Mouse (Mus musculus): Measurements from ENCODE around the gene Spata20. TPM values are rescaled to one million over a fixed set of nuclear protein-coding genes. Genes with fewer than 3 reads are reported as not detected.

Gene Spata20
- polyA plus RNA-seq, 1 experiment = 0.15 TPM

- Histone ChIP-seq H3K4me1 (ENCODE audit: control insufficient read depth, insufficient read depth, low read length) (no peaks in the 10 kb centered on the region; the same call in 1 of the 2 replicates), H3K27ac (ENCODE audit: insufficient read depth, low read length) (no peak overlapping the region), H3K4me3 (ENCODE audit: insufficient read depth, low read length) (no peak overlapping the region)
- TF ChIP-seq POLR2A (IDR thresholded peaks at IDR 0.05; ENCODE audit: extremely low read depth, insufficient read depth, low read length) = no peak
- no peak for TF ChIP-seq CTCF (IDR thresholded peaks at IDR 0.05; ENCODE audit: extremely low read depth, insufficient read depth, low read length)
Measured at GRCm38 (mm10) chr11:94499035-94499434, 13.1 kb upstream of the Spata20 start.

- Histone ChIP-seq H3K4me1 (ENCODE audit: control insufficient read depth, insufficient read depth, low read length) (no peaks in the 10 kb centered on the region; the same call in 1 of the 2 replicates), H3K27ac (ENCODE audit: insufficient read depth, low read length) (no peak overlapping the region), H3K4me3 (ENCODE audit: insufficient read depth, low read length) (no peak overlapping the region)
- TF ChIP-seq POLR2A (IDR thresholded peaks at IDR 0.05; ENCODE audit: extremely low read depth, insufficient read depth, low read length) (no peak), CTCF (IDR thresholded peaks at IDR 0.05; ENCODE audit: extremely low read depth, insufficient read depth, low read length) (no peak)
Measured at GRCm38 (mm10) chr11:94498093-94498996, 12.4 kb upstream of the Spata20 start.

GRCm38 (mm10) chr11:94495415-94495814 is 9.4 kb upstream of the Spata20 start:
- no peak overlapping the region for H3K4me3 ChIP-seq (ENCODE audit: insufficient read depth, low read length)
- TF ChIP-seq CTCF (IDR thresholded peaks at IDR 0.05; ENCODE audit: extremely low read depth, insufficient read depth, low read length) (no peak), POLR2A (IDR thresholded peaks at IDR 0.05; ENCODE audit: extremely low read depth, insufficient read depth, low read length) (no peak)
- H3K27ac ChIP-seq (ENCODE audit: insufficient read depth, low read length) = no peak overlapping the region
- H3K4me1 ChIP-seq (ENCODE audit: control insufficient read depth, insufficient read depth, low read length) = no peaks in the 10 kb centered on the region; the same call in 1 of the 2 replicates

- no peak overlapping the region for H3K27ac ChIP-seq (ENCODE audit: insufficient read depth, low read length)
- H3K4me3 ChIP-seq (ENCODE audit: insufficient read depth, low read length) = no peak overlapping the region; the same call in 1 of the 2 replicates
- H3K4me1 ChIP-seq (ENCODE audit: control insufficient read depth, insufficient read depth, low read length) = no peaks in the 10 kb centered on the region
- TF ChIP-seq POLR2A (IDR thresholded peaks at IDR 0.05; ENCODE audit: extremely low read depth, insufficient read depth, low read length) (no peak), CTCF (IDR thresholded peaks at IDR 0.05; ENCODE audit: extremely low read depth, insufficient read depth, low read length) (no peak)
Measured at GRCm38 (mm10) chr11:94491749-94492099, 5.7 kb upstream of the Spata20 start.

- Histone ChIP-seq H3K27ac (ENCODE audit: insufficient read depth, low read length) (no peak overlapping the region), H3K4me1 (ENCODE audit: control insufficient read depth, insufficient read depth, low read length) (no peaks in the 10 kb centered on the region), H3K4me3 (ENCODE audit: insufficient read depth, low read length) (peak overlapping the region; percentile 16)
- TF ChIP-seq CTCF (IDR thresholded peaks at IDR 0.05; ENCODE audit: extremely low read depth, insufficient read depth, low read length) (no peak), POLR2A (IDR thresholded peaks at IDR 0.05; ENCODE audit: extremely low read depth, insufficient read depth, low read length) (peak; percentile 36; the same call in 1 of the 2 replicates)
Measured at GRCm38 (mm10) chr11:94491035-94491748, 5.2 kb upstream of the Spata20 start.

DNA sequence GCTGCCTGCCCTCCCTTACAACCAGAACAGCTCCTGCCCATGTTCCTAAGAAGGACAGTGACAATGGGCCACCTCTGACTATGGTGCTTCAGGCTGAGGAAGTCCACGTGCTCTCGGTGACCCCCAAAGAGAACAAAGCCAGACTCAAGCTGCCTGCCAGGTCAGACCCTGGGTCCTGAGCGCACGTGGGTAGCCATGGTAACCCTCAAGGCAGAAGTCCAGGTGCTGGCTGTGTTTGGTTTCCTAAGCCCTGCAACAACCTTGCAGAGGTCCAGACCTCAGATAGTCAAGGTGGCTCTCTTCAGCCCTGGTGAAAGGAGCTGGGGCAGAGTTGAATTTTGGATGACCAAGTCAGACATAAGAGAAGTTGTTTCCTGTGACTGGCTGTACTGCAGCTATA is 3.8 kb upstream of the Spata20 start:
- no peak overlapping the region for H3K4me3 ChIP-seq (ENCODE audit: insufficient read depth, low read length)
- TF ChIP-seq CTCF (IDR thresholded peaks at IDR 0.05; ENCODE audit: extremely low read depth, insufficient read depth, low read length) = no peak
- TF ChIP-seq POLR2A (IDR thresholded peaks at IDR 0.05; ENCODE audit: extremely low read depth, insufficient read depth, low read length) = no peak
- no peaks in the 10 kb centered on the region for H3K4me1 ChIP-seq (ENCODE audit: control insufficient read depth, insufficient read depth, low read length)
- H3K27ac ChIP-seq (ENCODE audit: insufficient read depth, low read length) = no peak overlapping the region

GRCm38 (mm10) chr11:94488767-94489533 is 3.0 kb upstream of the Spata20 start:
- no peaks in the 10 kb centered on the region for H3K4me1 ChIP-seq (ENCODE audit: control insufficient read depth, insufficient read depth, low read length)
- no peak overlapping the region for H3K27ac ChIP-seq (ENCODE audit: insufficient read depth, low read length)
- TF ChIP-seq CTCF (IDR thresholded peaks at IDR 0.05; ENCODE audit: extremely low read depth, insufficient read depth, low read length) = no peak
- no peak for TF ChIP-seq POLR2A (IDR thresholded peaks at IDR 0.05; ENCODE audit: extremely low read depth, insufficient read depth, low read length)
- H3K4me3 ChIP-seq (ENCODE audit: insufficient read depth, low read length) = no peak overlapping the region

DNA sequence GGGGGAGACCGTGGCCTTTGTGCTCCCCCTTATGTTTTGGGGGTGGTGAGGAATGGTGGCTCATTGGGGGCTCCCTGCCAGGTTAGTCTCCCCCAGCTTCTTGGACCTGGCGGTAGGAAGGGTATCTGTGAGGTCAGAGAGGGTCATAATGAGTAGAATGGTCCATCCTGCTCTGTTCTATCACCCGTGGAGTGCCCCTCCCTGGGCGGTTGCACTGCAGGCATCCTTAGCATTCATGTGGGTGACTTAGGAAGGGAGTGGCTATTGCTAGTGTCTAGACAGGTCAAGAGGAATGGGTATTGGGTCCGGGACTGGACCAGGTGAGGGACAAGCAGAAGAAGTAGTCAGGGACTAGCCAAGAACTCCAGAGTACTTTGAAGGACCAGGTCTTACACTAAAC is 756 bp downstream of the Spata20 start:
- Histone ChIP-seq H3K27ac (ENCODE audit: insufficient read depth, low read length) (no peak overlapping the region), H3K4me1 (ENCODE audit: control insufficient read depth, insufficient read depth, low read length) (no peaks in the 10 kb centered on the region), H3K4me3 (ENCODE audit: insufficient read depth, low read length) (no peak overlapping the region)
- TF ChIP-seq CTCF (IDR thresholded peaks at IDR 0.05; ENCODE audit: extremely low read depth, insufficient read depth, low read length) = no peak
- TF ChIP-seq POLR2A (IDR thresholded peaks at IDR 0.05; ENCODE audit: extremely low read depth, insufficient read depth, low read length) = no peak

- no peaks in the 10 kb centered on the region for H3K4me1 ChIP-seq (ENCODE audit: control insufficient read depth, insufficient read depth, low read length)
- no peak for TF ChIP-seq POLR2A (IDR thresholded peaks at IDR 0.05; ENCODE audit: extremely low read depth, insufficient read depth, low read length)
- no peak for TF ChIP-seq CTCF (IDR thresholded peaks at IDR 0.05; ENCODE audit: extremely low read depth, insufficient read depth, low read length)
Measured at GRCm38 (mm10) chr11:94484636-94485035, 1.3 kb downstream of the Spata20 start.

More at GRCm38 (mm10) chr11:94484636-94485035, 1.3 kb downstream of the Spata20 start:
- no peak overlapping the region for H3K27ac ChIP-seq (ENCODE audit: insufficient read depth, low read length)
- H3K4me3 ChIP-seq (ENCODE audit: insufficient read depth, low read length) = no peak overlapping the region

All from cortical plate, adult 2 months (tissue).